Mouse (Mus musculus): Measurements from ENCODE around the gene Lysmd3.

Gene Lysmd3

DNA sequence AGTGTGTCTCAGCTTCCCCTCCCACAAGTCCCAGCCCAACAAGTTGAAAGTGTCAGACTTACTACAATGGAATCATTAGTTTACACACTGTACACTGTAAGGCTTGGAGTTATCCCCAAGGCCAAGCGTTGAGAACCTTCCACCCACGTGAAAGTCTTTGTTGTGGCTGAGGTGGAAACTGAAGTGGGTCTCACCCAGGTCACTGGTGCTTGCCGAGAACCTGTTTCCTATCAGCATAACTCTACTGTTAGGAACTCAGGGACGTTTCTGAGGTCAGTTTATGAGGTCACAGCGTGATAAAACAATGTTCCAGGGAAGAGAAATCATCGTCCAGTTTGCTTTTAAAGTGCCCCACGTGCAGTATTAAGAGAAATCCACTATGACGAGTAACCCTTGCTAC lies 17.9 kb downstream of the Lysmd3 start:
- WGBS = 90% methylated on average over 8 of the region's 8 CpGs

DNA sequence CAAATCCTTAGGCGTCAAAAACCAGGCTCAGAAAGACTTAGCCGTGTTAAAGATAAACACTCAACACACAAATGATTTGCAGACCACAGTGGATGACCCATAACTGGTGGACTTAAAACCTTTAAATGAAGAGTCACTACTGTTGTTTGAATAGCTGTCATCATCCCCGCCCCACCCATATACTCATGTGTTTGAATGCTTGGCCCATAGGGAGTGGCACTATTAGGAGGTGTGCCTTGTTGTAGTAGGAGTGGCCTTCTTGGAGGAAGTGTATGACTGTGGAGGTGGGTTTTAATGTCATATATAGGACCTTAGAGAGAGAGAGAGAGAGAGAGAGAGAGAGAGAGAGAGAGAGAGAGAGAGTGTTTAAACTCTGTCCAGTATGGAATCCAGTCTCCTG lies 25.6 kb downstream of the Lysmd3 start:
- WGBS = 94% methylated on average over 3 of the region's 3 CpGs

DNA sequence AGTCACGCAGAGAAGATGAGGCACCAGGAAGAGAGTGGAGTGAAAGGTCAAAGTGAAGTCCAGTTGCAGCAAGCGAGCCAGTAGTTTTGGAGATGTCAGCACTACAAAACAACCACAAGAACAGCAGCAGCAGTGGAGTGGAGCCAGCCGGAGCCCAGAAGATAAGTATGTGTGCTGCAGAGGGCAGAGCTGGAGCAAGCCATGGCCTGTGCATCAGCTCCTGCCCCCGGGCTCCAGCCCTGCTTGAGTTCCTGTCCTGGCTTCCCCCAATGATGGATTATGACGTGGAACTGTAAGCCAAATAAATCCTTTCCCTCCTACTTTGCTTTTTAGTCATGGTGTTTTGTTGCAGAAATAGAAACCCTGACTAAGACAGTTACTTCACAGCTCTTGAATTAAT lies 26.8 kb downstream of the Lysmd3 start:
- 77% methylated on average over 5 of the region's 5 CpGs for WGBS

DNA sequence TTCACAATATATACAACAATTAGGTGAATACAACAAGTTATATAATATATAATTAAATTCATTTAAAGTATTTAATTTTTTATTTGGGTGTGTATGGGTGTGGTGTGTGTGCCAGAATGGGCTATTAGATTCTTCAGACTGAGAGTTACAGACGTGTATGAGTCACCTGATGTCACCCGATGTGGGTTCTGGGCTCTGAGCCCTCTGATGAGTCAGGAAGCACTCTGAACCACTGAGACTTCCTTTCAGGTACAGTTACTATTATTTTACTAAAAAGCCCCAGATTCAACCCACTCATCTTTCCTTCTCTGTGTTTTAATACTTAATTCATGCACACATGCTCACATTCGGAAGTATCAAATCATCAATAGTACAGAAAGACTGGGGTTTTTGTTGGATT lies 27.4 kb downstream of the Lysmd3 start:
- 61% methylated on average over 3 of the region's 3 CpGs for WGBS

DNA sequence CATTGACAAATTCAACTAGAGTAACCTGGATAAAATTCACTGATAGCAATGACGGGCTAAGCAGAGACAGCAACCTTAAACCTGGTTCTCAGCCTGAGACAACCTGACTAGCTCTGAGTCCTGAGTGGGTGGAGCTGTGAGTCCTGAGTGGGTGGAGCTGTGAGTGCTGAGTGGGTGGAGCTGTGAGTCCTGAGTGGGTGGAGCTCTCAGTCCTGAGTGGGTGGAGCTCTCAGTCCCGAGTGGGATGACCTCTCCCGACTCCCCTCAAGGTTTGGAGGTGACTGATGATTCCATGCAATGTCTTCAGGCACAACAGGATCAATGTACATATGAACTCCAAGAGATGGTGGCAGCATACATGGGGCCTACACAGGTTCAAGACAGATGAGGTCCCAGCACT lies 32.1 kb downstream of the Lysmd3 start:
- 87% methylated on average over 3 of the region's 3 CpGs for WGBS

DNA sequence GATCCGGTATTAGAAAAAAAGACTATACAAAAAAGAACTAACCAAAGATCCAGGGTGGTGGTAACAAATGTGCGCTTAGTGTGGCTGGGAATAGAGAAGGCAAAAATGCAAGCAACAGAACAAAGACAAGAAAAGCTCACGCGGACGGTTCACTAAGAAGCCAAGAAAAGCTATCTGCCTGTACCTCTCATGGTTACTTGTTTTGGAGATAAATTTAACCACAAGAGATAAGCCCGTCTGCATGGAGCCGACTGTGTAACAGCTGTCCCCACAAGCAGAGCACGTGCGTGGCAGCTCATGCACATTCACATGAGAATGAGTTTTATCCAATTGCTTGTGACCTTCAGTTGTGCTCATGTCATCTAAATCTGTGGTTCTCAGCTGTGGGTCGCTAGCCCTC lies 33.0 kb downstream of the Lysmd3 start:
- WGBS = 71% methylated on average over 10 of the region's 10 CpGs

DNA sequence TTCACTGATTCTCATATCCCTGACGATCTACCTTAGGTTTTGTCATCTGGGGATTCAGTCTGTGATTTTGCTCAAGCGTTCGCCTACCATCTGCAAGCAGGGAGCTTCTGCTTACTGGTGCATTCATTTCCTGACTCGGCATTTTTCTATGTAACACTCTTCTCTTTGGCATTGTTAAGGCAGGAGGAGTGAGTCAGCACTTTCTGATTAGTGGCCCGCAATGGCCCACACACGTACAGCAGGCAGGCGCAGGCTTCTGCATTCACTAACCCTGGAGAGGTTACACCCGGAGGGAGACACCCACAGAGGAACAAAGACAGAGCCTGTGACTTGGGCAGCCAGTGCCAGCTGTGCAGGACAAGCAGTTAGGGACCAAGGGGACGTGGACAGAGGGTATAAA lies 34.1 kb downstream of the Lysmd3 start:
- WGBS = 34% methylated on average over 9 of the region's 9 CpGs

DNA sequence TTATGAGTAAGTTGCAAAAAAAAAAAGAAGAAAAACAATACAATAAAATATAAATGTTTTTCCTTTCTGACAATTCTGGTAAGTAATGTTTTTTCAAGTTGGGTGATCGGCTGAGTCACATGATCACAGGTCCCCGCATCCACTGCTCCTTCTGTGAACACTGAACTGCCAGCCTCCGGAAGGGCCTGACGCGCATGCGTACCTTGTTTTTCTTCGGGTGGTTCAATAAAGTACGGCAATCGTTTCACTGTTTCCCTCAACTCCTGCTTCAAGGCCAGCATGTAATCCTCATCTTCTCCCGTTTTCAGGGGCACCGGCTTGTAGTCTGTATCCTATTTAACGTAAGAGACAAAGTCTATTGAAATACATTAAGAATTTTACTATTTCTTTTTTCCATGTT lies 37.0 kb downstream of the Lysmd3 start:
- WGBS = 95% methylated on average over 12 of the region's 12 CpGs

DNA sequence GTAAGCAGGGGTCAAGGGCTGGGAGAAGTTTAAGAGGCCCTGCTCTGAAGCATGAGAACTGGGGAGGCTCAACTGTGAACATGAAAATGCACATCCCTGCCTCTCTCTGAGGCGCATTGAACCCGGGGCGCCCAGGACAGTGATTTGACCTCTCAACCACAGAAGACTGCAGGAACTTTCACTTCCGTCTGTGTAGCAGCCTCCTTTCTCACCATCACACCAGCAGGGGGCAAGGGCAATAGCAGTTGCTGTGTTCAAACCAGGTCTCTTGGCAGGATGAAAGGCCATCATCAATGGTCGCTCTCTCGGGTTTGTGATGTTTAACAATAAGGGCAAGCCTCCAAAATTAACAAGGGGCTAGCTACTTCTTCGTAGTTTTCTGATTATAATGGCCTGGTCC lies 45.7 kb downstream of the Lysmd3 start:
- WGBS = 64% methylated on average over 7 of the region's 7 CpGs

DNA sequence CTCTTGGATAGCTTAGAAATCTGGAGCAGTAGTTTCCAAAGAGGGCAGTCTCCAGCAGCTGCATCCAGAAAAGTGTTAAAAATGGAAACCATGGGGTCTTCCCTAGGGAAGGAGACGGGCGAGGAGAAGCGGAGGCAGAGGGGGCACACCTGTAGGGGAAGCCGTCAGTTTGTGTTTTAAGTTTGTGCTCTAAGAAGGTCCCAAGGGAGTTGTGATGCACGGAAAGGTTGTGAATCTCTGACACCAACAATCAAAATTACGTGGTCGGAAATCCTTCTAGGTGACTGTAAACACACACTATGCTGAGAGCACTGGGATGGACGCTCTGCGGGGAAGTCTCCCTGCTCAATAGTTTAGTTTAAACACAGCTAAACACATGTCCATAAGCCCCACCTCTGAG lies 46.2 kb downstream of the Lysmd3 start:
- 91% methylated on average over 9 of the region's 9 CpGs for WGBS

DNA sequence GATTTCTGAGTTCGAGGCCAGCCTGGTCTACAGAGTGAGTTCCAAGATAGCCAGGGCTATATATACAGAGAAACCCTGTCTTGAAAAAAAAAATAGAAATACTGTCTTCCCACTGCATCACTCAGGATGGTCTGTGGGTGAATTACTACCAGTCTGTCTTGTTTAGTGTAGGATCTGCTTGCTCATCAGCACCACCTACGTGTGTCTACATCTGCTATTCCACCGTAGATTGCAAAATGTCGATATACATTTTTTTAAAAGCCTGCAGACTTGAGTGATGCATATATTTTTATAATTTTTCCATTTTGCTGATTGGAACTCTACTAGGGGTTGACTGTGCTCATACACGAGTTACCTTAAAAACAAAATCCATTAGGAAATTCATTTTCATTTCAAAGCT lies 48.8 kb downstream of the Lysmd3 start:
- WGBS = 56% methylated on average over 5 of the region's 5 CpGs

DNA sequence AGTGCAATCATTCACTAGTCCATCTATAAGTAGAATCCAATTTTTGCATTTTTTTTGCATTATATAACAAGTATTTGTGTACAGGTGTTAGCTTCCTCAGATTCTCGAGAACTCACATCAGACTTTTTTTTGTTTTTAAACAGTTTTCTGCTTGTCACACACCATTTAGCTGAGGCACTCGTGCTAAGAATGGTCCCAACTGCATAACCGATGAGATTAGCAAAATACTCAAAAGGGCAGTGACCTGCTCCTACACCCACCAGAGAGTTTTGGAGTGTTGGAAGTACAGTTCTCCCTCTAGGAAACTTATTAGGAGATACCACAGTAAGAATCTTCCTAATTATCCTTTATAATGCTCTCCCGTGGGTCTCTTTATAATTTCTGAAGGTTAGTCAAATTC lies 52.3 kb downstream of the Lysmd3 start:
- WGBS = 35% methylated on average over 4 of the region's 4 CpGs

DNA sequence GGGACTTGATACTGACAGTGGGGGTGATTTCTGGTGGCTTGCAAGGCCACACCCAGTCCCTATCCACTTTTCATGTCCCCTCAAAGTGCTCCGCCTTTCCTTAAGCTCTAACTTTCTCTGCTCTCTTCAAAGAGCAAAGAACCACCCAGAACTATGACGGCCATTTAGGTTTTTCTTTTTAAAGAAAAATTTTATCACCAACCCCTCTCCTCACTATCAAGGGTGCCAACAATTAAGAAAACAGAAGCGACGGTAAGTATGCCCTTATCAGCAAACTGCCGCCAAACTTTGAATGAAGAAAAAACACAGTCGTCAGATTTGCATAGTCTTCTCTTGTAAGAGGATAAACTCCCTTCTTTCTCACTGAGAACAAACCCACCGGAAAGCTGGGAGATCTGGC lies 52.8 kb downstream of the Lysmd3 start:
- 6% methylated on average over 7 of the region's 7 CpGs for WGBS

DNA sequence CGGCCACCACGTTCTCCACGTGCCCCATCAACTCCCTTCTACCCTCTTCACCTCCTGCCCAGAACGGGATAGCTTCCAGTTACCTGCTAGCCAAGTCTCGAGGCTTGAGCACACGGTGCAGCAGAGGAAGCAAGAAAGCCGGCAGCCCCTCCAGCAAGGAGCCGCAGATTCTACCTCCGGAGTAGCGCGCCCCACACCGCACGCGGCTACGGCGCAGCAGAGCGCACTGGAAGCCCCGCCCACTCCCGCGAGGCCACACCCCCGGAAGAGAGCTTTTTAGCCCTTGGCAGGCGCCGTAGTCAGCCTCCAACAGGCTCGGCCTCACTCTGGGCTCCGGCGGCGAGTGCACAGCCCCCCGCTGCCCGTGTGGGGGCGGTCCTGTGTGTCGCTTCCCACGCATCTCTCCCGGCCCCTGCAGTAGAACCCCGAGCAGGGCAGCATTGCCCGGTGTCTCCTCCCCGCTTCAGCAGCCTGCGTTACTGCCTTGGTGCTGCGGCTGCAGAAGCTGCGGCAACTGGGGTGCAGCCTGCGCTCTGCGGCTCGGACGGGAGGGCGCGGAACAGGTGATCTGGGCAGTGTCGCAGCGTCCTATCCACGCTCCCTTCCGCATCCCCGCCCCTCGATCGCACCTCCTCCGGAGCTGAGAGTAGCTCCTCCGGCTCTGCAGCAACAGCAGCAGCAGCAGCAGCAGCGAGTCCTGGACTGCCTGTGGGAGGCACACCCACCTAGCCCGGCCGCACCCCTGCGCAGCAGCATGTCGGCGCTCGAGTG lies 53.5 kb downstream of the Lysmd3 start, which contains the start of the genes Polr3g and Mblac2:
Polr3g (minus strand) TSS at position 239 of the 771 bp plus-strand sequence.
Mblac2 (plus strand) TSS at position 567 of the 771 bp plus-strand sequence.
- under 1% methylated on average over 61 of the region's 61 CpGs for WGBS

DNA sequence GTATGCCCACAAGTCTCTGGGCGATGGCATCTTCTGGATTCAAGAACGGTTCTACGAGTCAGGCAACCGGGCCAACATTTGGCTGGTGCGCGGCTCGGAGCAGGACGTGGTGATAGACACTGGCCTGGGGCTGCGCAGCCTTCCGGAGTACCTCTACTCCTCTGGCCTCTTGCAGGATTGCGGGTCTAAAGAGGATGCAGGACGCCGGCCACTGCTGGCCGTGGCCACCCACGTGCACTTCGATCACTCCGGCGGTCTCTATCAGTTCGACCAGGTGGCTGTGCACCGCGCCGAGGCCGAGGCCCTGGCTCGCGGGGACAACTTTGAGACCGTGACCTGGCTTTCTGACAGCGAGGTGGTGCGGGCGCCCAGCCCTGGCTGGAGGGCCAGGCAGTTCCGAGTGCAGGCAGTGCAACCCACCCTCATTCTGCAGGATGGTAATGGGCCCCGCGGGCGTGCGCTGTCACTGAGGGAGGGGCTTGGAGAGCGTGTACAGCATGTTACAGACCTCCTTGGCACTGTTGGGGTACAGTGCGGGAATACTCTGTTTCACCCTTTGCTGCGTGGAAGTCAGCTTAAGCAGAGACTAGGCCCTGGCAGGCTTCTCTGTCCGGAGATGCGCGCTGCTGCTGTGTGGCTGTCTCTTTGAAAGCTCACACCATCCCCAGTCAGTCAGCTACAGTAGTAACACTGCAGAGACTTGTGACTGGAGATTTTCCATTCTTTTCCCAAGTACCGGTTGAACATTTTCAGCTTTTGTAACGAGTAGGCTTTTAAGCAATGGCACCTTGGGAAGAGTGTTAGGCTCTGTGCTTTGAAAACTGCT lies 54.3 kb downstream of the Lysmd3 start:
- WGBS = under 1% methylated on average over 42 of the region's 42 CpGs

DNA sequence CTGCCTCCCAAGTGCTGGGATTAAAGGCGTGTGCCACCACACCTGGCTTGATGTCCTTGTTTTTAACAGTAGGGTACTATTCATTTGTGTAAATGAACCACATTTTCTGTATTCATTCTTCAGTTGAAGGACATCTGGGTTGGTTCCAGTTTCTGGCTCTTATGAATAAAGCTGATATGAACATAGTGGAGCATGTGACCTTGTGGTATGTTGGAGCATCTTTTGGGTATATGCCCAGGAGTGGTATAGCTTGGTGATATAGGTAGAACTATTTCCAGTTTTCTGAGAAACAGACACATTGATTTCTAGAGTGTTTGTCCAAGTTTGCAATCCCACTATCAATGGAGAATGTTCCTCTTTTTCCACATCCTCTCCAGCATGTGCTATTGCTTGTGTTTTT lies 56.4 kb downstream of the Lysmd3 start:
- WGBS = 95% methylated on average over 1 of the region's 1 CpGs

Data from cerebral cortex, adult 2 months (tissue).